Mouse (Mus musculus) neural tube, embryonic 11.5 days (tissue): Measurements from ENCODE around the gene Hba-a2. TPM values are rescaled to one million over a fixed set of nuclear protein-coding genes. Genes with fewer than 3 reads are reported as not detected.

Experiments used
- ATAC-seq: fragments of 200-750 bp; cut with Nextera tagmentation; 2 replicates; pipeline ENCODE4 v1.8.0; 2017; ENCODE audit warnings: moderate number of reproducible peaks, mild to moderate bottlenecking, moderate TSS enrichment, moderate library complexity; ENCODE audit not compliant: insufficient read depth, low FRiP score, low TSS enrichment
- DNase-seq: peaks from one replicate; pipeline ENCODE4 v3.0.0-alpha.2; 2015; ENCODE audit warnings: low spot score
- H3K27ac ChIP-seq: fragments of 300-500 bp; sonication (generic); 2 replicates; pipeline ENCODE4 v1.5.1; 2014; ENCODE audit warnings: low read depth, mild to moderate bottlenecking, low read length
- H3K27me3 ChIP-seq: fragments of 300-500 bp; sonication (generic); 2 replicates; pipeline ENCODE4 v1.6.1; 2014; ENCODE audit warnings: mild to moderate bottlenecking, low read length, mixed read lengths; ENCODE audit not compliant: control insufficient read depth, insufficient read depth
- H3K36me3 ChIP-seq: fragments of 300-500 bp; sonication (generic); 2 replicates; pipeline ENCODE4 v1.6.1; 2014; ENCODE audit warnings: mild to moderate bottlenecking, low read length, moderate library complexity, mixed read lengths; ENCODE audit not compliant: control insufficient read depth, insufficient read depth
- H3K4me1 ChIP-seq: fragments of 300-500 bp; sonication (generic); 2 replicates; pipeline ENCODE4 v1.6.1; 2014; ENCODE audit warnings: low read length, mixed read lengths; ENCODE audit not compliant: control insufficient read depth, insufficient read depth
- H3K4me2 ChIP-seq: fragments of 300-500 bp; sonication (generic); 2 replicates; pipeline ENCODE4 v1.6.1; 2014; ENCODE audit warnings: low read depth, mild to moderate bottlenecking, moderate library complexity
- H3K4me3 ChIP-seq: fragments of 300-500 bp; sonication (generic); 2 replicates; pipeline ENCODE4 v1.5.1; 2014; ENCODE audit warnings: low read depth, low read length
- H3K9ac ChIP-seq: fragments of 300-500 bp; sonication (generic); 2 replicates; pipeline ENCODE4 v1.6.1; 2014; ENCODE audit warnings: mild to moderate bottlenecking, low read length
- H3K9me3 ChIP-seq: fragments of 300-500 bp; sonication (generic); 2 replicates; pipeline ENCODE4 v1.6.1; 2016; ENCODE audit warnings: low read length; ENCODE audit not compliant: control insufficient read depth
- WGBS: fragments of 180-500 bp; shearing (Covaris S2); extraction: QIAGEN DNeasy Blood & Tissue Kit; methylation state at CpG from one replicate; pipeline ENCODE4 v1.1.7; 2014; 5-methylcytosine and 5-hydroxymethylcytosine counted together
- polyA plus RNA-seq: library from polyadenylated mRNA; unstranded; fragments of >200 nt; fragmentation: Nextera tagmentation; extraction: Ambion mirVana; gene quantifications from 2 replicates; pipeline ENCODE4 v1.2.1, GENCODE M21; 2014

The Hba-a2 gene
- polyA plus RNA-seq, 1 experiment from 2014 or later, result 4,557 TPM

DNA sequence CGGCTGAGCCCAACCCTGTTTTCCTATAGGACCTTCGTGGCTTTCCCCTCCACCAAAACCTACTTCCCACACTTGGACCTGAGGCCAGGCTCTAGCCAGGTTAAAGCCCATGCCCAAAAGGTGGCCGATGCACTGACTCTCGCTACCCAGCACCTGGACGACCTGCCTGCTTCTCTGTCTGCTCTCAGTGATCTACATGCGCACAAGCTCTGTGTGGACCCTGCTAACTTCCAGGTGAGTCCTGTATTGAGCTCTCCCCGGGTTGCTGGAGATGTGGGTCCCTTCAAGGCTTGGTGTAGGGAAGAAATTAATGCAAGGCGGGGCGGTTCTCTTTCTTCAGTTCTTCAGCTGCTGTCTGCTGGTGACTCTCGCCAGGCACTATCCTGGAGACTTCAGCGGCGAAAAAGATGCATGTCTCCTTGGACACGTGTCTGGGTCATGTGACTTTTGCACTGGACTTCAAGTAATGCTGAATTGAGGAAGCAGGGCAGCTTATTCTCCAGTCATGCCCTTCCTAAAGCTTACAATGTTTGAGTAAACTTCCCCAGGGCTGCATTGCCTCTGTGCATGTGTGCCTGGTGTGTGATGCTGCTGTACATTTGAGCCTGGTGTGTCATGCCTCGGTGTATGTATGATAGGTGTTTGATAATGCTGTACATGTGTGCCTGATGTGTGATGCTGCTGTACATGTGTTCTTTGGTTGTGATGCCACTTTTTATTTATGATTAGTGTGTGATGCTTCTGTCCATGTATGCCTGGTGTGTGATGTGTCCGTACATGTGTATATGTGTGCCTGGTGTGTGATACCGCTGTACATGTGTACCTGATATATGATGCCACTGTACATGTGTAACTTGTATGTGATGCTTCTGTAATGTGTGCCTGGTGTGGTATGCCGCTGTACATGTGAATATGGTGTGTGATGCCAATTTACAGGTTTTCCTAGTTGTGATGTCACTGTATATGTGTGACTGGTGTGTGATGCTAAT lies 4.3 kb downstream of the Hba-a2 start:
- DNase-seq, result no peak
- ATAC-seq, result no peak

DNA sequence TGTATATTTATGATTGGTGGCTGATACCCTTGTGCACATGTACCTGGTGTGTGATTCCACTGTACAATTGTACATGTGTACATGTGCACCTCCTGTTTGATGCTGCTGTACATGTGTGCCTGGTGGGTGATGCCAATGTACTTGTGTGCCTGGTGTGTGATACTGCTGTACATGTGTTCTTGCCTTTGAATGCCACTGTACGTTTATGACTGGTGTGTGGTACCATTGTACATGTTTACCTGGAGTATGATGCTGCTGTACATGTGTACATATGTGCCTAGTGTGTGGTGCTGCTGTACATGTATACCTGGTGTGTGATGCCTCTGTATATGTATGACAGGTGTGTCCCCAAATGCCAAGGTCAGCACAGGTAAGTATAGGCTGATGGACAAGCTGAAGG lies 5.2 kb downstream of the Hba-a2 start:
- no peaks in the 10 kb centered on the region for H3K4me1 ChIP-seq
- ATAC-seq, result no peak
- H3K9ac ChIP-seq, result no peak overlapping the region
- H3K27me3 ChIP-seq, result no peaks in the 10 kb centered on the region
- 68% methylated on average over 1 of the region's 1 CpGs for WGBS
- no peaks in the 10 kb centered on the region for H3K9me3 ChIP-seq
- DNase-seq, result no peak
- no peaks in the 10 kb centered on the region for H3K36me3 ChIP-seq
- H3K4me3 ChIP-seq, result no peak overlapping the region
- H3K27ac ChIP-seq, result no peak overlapping the region
- no peak overlapping the region for H3K4me2 ChIP-seq

More for the DNA sequence above, 4.3 kb downstream of the Hba-a2 start:
- H3K4me2 ChIP-seq, result peak overlapping the region; percentile 27; the same call in 1 of the 2 replicates
- H3K27me3 ChIP-seq, result no peaks in the 10 kb centered on the region
- no peak overlapping the region for H3K27ac ChIP-seq
- WGBS, result 56% methylated on average over 14 of the region's 17 CpGs
- no peaks in the 10 kb centered on the region for H3K9me3 ChIP-seq
- no peaks in the 10 kb centered on the region for H3K36me3 ChIP-seq
- H3K4me3 ChIP-seq, result no peak overlapping the region
- H3K4me1 ChIP-seq, result no peaks in the 10 kb centered on the region
- H3K9ac ChIP-seq, result no peak overlapping the region

DNA sequence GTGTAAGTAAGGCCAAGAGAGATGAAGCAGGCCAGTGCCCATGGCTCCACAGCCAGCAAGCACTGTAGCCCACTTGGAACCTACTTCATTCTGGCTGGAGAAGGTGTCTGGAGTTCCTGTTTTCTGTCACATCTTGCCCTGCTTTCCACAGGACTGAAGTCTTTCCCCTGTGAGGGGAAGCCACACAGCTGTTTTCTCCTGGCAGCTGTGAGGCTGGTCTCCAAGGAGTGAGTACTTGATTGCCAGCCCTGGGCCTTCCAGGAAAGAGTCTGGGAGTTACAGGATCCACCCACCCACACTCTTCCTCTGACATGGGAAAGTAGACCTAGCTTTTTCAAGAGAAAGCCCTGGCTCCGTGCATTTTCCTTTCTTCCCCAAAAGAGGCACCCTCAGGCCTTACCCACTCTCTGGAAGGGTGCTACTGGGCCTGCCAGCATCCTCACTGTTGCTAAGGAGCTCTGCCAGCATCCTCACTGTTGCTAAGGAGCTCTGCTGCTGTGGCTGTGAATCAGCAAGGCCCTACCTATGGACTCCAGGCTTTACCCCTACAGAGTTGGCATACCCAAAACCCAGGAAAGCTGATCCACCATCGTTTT lies 6.6 kb downstream of the Hba-a2 start:
- DNase-seq (no peak), ATAC-seq (no peak)
- no peak overlapping the region for H3K27ac ChIP-seq
- 49% methylated on average over 2 of the region's 2 CpGs for WGBS
- H3K4me2 ChIP-seq, result no peak overlapping the region
- H3K4me3 ChIP-seq, result no peak overlapping the region
- no peaks in the 10 kb centered on the region for H3K4me1 ChIP-seq
- no peak overlapping the region for H3K9ac ChIP-seq
- H3K27me3 ChIP-seq, result no peaks in the 10 kb centered on the region
- H3K36me3 ChIP-seq, result no peaks in the 10 kb centered on the region
- no peaks in the 10 kb centered on the region for H3K9me3 ChIP-seq

DNA sequence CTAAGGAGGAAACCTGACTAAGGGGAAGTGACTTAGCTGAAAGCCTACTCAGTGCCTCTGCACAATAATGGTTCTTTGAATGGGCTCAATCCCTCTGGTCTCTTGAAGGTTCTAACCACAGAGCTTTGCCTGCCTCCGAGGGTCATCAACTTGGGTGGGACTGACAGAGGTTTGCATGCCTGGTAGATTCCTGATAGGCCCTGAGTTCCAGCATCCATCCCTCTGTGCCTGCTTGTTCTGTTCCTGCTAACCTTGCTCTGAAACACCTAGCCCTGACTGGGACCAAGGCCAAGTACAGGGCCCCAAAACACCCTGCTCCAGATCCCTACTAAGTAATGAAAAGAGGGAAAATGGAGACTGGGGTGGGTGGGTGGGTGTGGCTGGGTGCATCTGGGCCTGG lies 7.2 kb downstream of the Hba-a2 start:
- 95% methylated on average over 1 of the region's 1 CpGs for WGBS
- H3K27me3 ChIP-seq, result no peaks in the 10 kb centered on the region
- H3K4me2 ChIP-seq, result no peak overlapping the region
- H3K36me3 ChIP-seq, result no peaks in the 10 kb centered on the region
- H3K4me1 ChIP-seq, result no peaks in the 10 kb centered on the region
- no peaks in the 10 kb centered on the region for H3K9me3 ChIP-seq
- ATAC-seq, result no peak
- no peak overlapping the region for H3K9ac ChIP-seq
- H3K27ac ChIP-seq, result no peak overlapping the region
- H3K4me3 ChIP-seq, result no peak overlapping the region
- no peak for DNase-seq

DNA sequence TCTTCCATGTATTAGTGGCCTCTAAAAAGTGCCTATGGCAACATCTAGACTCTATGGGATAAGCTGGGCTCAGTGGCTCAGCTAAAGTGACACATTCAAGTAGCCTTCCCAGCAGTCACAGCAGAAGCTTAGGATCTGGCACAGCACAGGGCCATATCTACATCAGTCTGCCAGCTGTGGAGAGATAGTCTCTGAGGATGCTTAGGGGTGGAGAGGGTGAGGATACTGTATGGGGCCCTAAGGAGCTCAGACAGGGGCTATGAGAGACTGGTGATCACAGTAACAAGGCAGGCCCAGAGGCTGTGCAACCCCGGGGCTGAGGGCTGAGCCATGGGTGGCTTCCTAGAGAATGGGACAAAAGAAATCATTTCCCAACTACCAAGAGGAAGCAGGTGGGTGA lies 10.7 kb downstream of the Hba-a2 start:
- ATAC-seq (no peak), DNase-seq (no peak)
- Histone ChIP-seq H3K4me3 (no peak overlapping the region), H3K27ac (no peak overlapping the region), H3K4me1 (no peaks in the 10 kb centered on the region), H3K4me2 (no peak overlapping the region), H3K36me3 (no peaks in the 10 kb centered on the region), H3K27me3 (no peaks in the 10 kb centered on the region), H3K9ac (no peak overlapping the region), H3K9me3 (no peaks in the 10 kb centered on the region)
- 84% methylated on average over 1 of the region's 1 CpGs for WGBS

DNA sequence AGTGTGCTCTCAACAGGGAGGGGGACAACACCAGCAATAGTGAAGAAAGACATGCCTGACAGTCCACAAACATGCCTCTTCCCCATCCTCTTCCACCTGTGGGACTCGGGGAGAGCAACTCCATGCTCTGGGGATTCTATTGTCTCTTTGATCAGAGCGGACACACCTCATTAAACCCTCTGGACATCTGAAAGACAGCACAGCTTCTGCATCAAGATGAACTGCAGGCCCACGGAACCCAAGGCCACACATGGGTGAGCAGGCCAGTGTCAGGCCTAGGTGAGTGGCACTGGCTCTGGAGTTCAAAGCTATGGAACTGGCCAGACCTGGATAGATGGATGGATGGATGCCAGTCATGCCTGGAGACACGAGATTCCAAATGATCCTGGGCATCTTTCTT lies 13.2 kb downstream of the Hba-a2 start:
- no peaks in the 10 kb centered on the region for H3K36me3 ChIP-seq
- ATAC-seq (no peak), DNase-seq (no peak)
- no peak overlapping the region for H3K27ac ChIP-seq
- WGBS, result 54% methylated on average over 4 of the region's 4 CpGs
- H3K9me3 ChIP-seq, result no peaks in the 10 kb centered on the region
- no peak overlapping the region for H3K9ac ChIP-seq
- H3K4me3 ChIP-seq, result no peak overlapping the region
- H3K4me2 ChIP-seq, result no peak overlapping the region
- no peaks in the 10 kb centered on the region for H3K4me1 ChIP-seq
- no peaks in the 10 kb centered on the region for H3K27me3 ChIP-seq

DNA sequence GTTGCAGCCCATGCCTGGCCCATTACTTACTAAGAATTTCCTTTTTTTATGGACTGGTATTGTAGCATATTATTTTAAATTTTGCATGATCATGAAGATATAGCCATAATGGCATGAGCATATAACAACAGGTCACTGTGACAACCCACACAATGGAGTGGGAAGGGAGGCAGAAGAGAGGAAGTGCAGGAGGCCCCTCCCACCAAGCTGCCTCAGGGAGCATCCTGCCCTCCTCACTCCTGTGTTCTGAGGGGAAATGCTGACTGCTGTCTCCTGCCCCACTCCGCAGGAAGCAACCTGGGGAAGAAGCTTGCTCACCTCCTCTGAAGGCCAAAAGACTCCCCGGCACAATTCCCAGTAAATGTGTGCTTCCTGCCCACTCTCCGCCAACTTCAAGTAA lies 13.6 kb downstream of the Hba-a2 start:
- Histone ChIP-seq H3K4me1 (no peaks in the 10 kb centered on the region), H3K27ac (no peak overlapping the region), H3K9me3 (no peaks in the 10 kb centered on the region), H3K4me3 (no peak overlapping the region), H3K36me3 (no peaks in the 10 kb centered on the region), H3K9ac (no peak overlapping the region), H3K27me3 (no peaks in the 10 kb centered on the region), H3K4me2 (no peak overlapping the region)
- 83% methylated on average over 3 of the region's 3 CpGs for WGBS
- DNase-seq (no peak), ATAC-seq (no peak)

DNA sequence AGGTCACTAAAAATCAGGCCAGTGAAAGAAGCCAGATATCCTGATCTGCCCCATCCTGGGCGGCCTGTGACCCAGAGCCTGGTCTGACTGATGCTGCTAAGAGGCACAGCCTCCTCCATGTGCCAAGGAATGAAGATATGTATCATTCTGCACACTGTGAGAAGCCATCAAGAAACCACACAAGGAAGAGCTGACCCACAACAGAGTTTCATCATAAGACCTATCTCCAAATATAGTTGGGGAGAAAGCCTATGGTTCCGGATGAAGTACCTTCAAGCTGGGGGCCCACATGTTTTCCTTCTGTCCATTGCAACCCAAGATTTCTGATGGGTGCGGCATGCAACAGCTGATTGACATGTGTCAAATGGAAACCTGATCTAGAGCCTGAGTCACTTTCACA lies 19.7 kb downstream of the Hba-a2 start:
- H3K36me3 ChIP-seq, result no peaks in the 10 kb centered on the region

More for the DNA sequence above, 19.7 kb downstream of the Hba-a2 start:
- Histone ChIP-seq H3K4me2 (no peak overlapping the region), H3K27me3 (no peaks in the 10 kb centered on the region), H3K4me1 (no peaks in the 10 kb centered on the region), H3K9me3 (no peaks in the 10 kb centered on the region), H3K9ac (no peak overlapping the region), H3K4me3 (no peak overlapping the region), H3K27ac (no peak overlapping the region)
- 82% methylated on average over 3 of the region's 3 CpGs for WGBS
- DNase-seq (no peak), ATAC-seq (no peak)
